Mouse (Mus musculus) brain, embryonic 14.5 days (tissue): Measurements from ENCODE around the gene Rab5c. TPM values are rescaled to one million over a fixed set of nuclear protein-coding genes. Genes with fewer than 3 reads are reported as not detected.

Experiments used
- DNase-seq: peaks from one replicate; pipeline ENCODE4 v3.0.0-alpha.2; 2011; ENCODE audit warnings: low read depth
- CTCF ChIP-seq: fragments of 200-500 bp; IDR thresholded peaks from 2 replicates; pipeline ENCODE4 v1.5.1; 2012; ENCODE audit warnings: inconsistent platforms, mild to moderate bottlenecking, moderate library complexity, borderline replicate concordance; ENCODE audit not compliant: insufficient read depth, insufficient read length; ENCODE audit errors: extremely low read depth
- POLR2A ChIP-seq: fragments of 200-500 bp; IDR thresholded peaks from 2 replicates; pipeline ENCODE4 v1.6.1; 2012; ENCODE audit warnings: mild to moderate bottlenecking, inconsistent platforms, borderline replicate concordance; ENCODE audit not compliant: poor library complexity, insufficient read depth, insufficient read length, severe bottlenecking; ENCODE audit errors: extremely low read depth
- polyA plus RNA-seq: library from polyadenylated mRNA; depleted of rRNA; stranded (reverse); fragments of >200 nt; gene quantifications from 2 replicates; pipeline ENCODE4 v1.2.3, GENCODE M21; 2012

Rab5c gene
- polyA plus RNA-seq, 1 experiment = 236 TPM

GRCm38 (mm10) chr11:100714534-100714915, 23.5 kb downstream of the Rab5c start:
- TF ChIP-seq POLR2A (no peak), CTCF (peak; percentile 83)

GRCm38 (mm10) chr11:100713735-100714533, 24.1 kb downstream of the Rab5c start, which contains the start of gene Hspb9:
Gene Hspb9, plus strand, starts transcription at chr11:100713850.
- DNase-seq = peak; percentile 50

More at GRCm38 (mm10) chr11:100714534-100714915, 23.5 kb downstream of the Rab5c start:
- DNase-seq = peak; percentile 78

GRCm38 (mm10) chr11:100713174-100713573, 24.8 kb downstream of the Rab5c start:
- no peak for DNase-seq
- no peak for TF ChIP-seq CTCF
- no peak for TF ChIP-seq POLR2A

More at GRCm38 (mm10) chr11:100713735-100714533, 24.1 kb downstream of the Rab5c start, which contains the start of gene Hspb9:
- TF ChIP-seq CTCF (no peak), POLR2A (no peak)

- peak; percentile 93 for DNase-seq
- TF ChIP-seq POLR2A (peak; percentile 97), CTCF (no peak)
Measured at GRCm38 (mm10) chr11:100711783-100712615, 26.0 kb downstream of the Rab5c start, which contains the start of gene Kat2a. Gene Kat2a, minus strand, starts transcription at chr11:100712465.

- no peak for DNase-seq
- TF ChIP-seq POLR2A (no peak), CTCF (no peak)
Measured at GRCm38 (mm10) chr11:100710977-100711376, 27.0 kb downstream of the Rab5c start.

DNA sequence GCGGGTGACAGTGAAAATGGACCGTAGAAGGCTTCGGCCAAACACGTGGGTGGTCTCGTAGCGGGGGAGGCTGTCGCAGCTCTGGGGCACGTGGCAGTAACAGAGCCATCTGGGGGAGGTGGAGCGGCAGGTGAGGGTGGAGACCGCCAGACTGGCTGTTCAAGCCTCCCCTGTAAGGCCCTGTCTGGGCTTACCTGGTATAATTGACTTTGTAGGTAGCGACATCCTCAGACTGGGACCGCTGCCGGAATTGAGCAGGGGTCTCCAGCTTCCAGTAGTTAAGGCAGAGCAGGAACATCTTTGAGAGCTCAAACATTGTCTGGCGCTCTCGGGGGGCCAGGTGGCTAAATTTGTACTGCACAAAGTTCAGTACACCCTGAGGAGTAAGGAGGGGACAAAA, 27.5 kb downstream of the Rab5c start:
- TF ChIP-seq CTCF (no peak), POLR2A (no peak)
- DNase-seq = no peak

DNA sequence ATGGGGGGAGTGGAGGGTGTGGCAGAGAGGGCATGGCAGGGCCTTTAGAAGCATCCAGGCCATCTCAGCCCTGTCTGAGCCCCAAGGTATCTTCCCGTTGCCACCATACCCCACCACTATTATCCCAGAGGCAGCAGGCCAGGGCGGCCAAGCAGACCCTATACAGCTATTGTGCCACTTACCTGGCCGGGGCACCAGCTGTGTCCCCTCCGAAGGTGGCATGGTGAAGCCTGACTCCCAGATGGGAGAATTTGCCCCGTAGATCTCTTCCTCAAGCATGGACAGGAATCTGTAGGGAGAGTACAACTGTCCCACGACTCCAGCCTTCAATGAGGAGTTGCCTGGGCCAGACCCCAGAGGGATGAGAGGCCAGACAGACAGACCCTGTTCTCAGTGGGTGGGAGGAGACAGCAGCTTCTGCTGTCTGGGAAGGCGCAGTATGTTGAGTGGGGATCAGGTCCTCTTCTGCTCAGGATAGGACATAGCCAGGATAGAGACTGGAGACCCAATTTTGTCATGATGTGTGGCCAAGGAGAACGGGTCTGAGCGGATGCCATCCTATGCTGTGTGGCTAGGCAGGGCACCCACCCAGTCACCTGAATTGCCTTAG, 28.7 kb downstream of the Rab5c start:
- no peak for DNase-seq
- TF ChIP-seq POLR2A = no peak
- TF ChIP-seq CTCF = no peak

DNA sequence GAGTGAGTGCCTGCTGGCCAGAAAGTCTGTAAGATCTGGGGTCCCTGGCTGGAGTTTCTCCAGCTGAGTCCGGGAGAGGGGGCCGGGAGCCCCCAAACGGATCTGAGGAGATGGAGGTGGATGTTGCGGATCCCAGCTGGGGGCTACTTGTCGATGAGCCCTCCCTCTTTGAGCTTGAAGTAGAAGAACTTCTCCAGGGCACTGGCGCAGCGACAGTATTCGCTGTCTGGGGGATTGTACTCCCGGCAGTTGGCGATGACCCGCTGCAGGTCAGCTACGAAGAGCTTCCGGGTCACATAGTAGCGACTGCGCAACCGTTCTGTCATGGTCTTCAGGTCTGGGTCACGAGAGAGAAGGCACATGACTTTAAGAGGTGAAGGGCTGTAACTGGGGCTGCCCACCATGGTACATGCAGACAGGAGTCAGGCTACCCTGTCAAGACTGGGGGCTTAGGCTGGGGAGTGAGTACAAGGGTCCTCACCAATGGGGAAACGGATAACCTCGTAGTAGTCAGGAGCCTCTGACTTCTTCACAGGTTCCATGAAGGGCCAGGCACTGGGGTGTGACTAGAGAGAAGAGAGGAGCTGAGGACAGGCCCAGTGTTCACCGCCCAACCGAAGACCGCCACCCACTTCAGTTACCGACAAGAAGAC, 32.8 kb downstream of the Rab5c start:
- no peak for TF ChIP-seq POLR2A
- TF ChIP-seq CTCF = no peak
- no peak for DNase-seq

GRCm38 (mm10) chr11:100703851-100704531, 34.0 kb downstream of the Rab5c start, which contains the start of gene Dhx58:
Gene Dhx58, minus strand, starts transcription at chr11:100704271.
- DNase-seq = no peak
- TF ChIP-seq POLR2A = no peak
- TF ChIP-seq CTCF = no peak

- DNase-seq = no peak
- TF ChIP-seq CTCF (no peak), POLR2A (no peak)
Measured at GRCm38 (mm10) chr11:100703366-100703765, 34.6 kb downstream of the Rab5c start.

DNA sequence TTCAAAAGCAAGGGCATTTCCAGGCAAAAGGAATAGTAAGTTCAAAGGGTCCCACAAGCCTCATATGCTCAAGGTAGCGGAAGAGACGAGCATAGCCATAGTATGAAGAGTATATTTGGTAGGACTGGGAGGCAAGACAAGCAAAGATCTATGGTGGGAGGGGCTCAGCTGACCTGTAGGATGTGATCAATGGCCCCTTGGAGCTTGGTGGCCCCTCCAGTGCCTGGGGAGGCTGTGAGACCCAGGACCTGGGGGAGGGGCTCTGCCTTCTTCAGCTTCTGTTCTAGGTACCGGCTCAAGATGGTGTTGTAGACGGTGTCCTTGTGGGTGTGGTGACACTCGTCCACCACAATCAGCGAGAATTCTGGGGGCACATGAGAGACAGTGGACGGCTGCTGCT, 35.1 kb downstream of the Rab5c start:
- DNase-seq = no peak
- TF ChIP-seq POLR2A (no peak), CTCF (no peak)
